Mouse (Mus musculus): ENCODE measurements around the gene Bcl2l10.
"Not testable (repeated sequence)": the region's sequence is repeated elsewhere in the genome, so short reads cannot be mapped to it uniquely, and the experiment has no call there.

The Bcl2l10 gene

GRCm38 (mm10) chr9:75342433-75342832, 5.1 kb upstream of the Bcl2l10 start:
- no peak for DNase-seq (ENCODE audit: low spot score in 2 of 2)

DNA sequence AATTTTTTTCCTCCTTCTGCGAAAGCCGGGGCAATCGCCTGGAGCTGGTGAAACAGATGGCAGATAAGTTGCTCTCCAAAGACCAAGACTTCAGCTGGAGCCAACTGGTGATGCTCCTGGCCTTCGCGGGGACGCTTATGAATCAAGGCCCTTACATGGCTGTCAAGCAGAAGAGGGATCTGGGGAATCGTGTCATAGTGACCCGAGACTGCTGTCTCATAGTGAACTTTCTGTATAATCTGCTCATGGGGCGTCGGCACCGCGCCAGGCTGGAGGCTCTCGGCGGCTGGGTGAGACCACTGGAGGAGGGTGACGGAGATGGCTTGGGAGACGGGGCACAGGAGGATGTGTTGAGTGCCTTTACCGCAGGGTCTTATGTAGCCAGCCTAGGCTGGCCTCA, 508 bp downstream of the Bcl2l10 start:
- DNase-seq (ENCODE audit: low spot score in 2 of 2), result no peak

DNA sequence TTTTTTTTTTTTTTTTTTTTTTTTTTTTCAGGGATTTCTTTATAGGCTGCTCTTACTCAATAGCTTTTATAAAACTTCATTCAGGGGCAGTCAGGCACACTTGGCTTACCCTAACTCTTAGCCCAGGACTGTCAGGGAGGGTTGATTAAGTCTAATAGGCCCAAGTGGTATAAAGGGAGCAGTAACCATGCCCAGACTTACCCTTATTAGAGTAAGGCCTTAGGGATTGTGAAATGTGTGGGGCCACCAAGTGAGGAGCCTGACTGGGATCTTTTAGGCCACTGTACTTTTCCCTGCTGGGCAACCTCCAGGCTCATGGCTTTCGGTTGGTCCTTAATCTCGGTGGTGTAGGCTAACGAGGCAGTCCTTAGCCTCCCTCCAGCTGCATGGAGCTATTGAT, 1.1 kb downstream of the Bcl2l10 start:
- DNase-seq (ENCODE audit: low spot score in 2 of 2), result no peak

DNA sequence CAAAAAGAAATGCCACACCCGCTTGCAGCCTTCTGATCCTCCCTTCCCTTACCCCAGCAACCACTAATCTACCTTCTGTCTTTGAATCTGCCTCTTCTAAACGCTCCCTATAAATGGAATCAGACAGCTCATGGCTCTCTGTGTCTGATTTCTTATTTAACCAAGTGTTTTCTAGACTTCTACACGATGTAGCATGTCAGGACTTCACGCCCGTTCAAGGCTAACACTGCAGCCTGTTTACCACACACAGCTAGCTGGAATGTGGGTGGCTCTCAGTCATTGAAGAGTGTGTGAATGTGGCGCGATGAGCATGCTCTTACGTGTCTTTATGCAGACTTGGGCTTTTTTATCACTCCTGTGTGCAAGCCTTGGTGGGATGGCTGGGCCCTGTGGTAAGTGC, 5.5 kb downstream of the Bcl2l10 start:
- no peak for DNase-seq (ENCODE audit: low spot score in 2 of 2)

- DNase-seq (ENCODE audit: low spot score in 2 of 2), result no peak
Observed at GRCm38 (mm10) chr9:75355783-75356182, 8.2 kb downstream of the Bcl2l10 start.

- peak in 1 of 2 experiments; percentile 47 for DNase-seq (ENCODE audit: low spot score in 2 of 2)
Observed at GRCm38 (mm10) chr9:75357087-75357654, 9.6 kb downstream of the Bcl2l10 start.

- peak in 1 of 2 experiments; percentile 47 for DNase-seq (ENCODE audit: low spot score in 2 of 2)
Observed at GRCm38 (mm10) chr9:75361699-75362098, 14.1 kb downstream of the Bcl2l10 start.

GRCm38 (mm10) chr9:75362201-75362600, 14.6 kb downstream of the Bcl2l10 start:
- no peak for DNase-seq (ENCODE audit: low spot score in 2 of 2)

GRCm38 (mm10) chr9:75363001-75363400, 15.4 kb downstream of the Bcl2l10 start:
- DNase-seq (ENCODE audit: low spot score in 2 of 2), result no peak

- not testable (repeated sequence) for DNase-seq (ENCODE audit: low spot score in 2 of 2)
Observed at GRCm38 (mm10) chr9:75363702-75364101, 16.1 kb downstream of the Bcl2l10 start.

GRCm38 (mm10) chr9:75365195-75365594, 17.6 kb downstream of the Bcl2l10 start:
- DNase-seq (ENCODE audit: low spot score in 2 of 2), result no peak

GRCm38 (mm10) chr9:75366191-75366590, 18.6 kb downstream of the Bcl2l10 start:
- no peak for DNase-seq (ENCODE audit: low spot score in 2 of 2)

DNA sequence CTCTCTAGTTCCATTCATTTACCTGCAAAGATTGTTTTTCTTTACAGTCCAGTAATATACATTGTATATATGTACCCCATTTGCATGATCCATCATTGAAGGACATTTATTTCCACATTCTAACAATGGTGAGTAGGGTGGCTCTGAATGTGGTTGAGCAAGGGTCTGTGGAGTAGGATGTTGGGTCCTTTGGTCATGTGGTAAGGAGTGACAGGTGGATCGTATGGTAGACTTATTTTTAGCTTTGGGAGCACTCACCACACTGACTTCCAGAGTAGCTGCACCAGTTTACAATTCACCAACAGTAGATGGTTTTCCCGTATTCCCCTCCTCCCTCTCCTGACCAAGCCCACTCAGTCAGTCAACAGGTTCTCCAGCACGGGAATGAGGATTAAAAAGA, 21.2 kb downstream of the Bcl2l10 start:
- DNase-seq (ENCODE audit: low spot score in 2 of 2), result no peak

GRCm38 (mm10) chr9:75375606-75376005, 28.0 kb downstream of the Bcl2l10 start:
- DNase-seq (ENCODE audit: low spot score in 2 of 2), result no peak

DNA sequence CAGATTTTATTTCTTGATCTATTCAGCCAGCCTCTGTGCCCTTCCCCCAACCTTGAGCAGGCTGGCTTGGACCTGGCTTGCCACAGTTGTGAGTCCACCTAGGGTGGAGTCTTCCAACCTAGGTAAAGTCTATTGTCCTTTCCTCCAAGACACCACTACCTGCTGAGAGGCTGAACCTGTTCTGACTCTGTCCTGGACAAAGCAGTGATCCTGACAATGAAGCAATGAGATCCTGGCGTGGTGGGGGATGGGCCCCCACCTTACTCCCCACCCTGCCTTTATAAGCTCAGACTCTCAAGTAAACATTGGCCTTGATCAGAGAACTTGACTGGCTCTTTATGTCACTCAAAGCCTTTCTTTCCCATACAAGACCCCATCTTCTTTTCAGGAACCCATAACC, 28.9 kb downstream of the Bcl2l10 start:
- no peak for DNase-seq (ENCODE audit: low spot score in 2 of 2)

DNA sequence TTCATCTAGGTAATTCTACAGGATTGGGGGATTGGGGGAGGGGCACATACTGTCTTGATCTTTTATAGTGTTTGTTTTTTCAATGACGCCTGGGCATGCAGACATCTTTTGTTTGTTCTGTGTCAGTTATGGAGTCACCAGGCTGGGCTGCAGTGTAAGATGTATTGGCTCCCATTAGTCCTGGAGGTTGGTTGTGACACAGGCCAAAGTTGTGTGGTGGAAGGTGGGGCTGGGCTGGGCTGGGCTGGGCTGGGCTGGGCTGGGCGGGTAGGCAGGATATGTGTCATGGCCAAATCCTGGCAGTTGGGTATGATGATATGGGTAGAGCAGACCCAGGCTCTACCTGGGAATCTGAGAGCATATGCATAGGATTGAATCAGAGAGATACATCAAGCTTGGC, 31.2 kb downstream of the Bcl2l10 start:
- no peak for DNase-seq (ENCODE audit: low spot score in 2 of 2)

GRCm38 (mm10) chr9:75382825-75383224, 35.3 kb downstream of the Bcl2l10 start:
- no peak for DNase-seq (ENCODE audit: low spot score in 2 of 2)

DNA sequence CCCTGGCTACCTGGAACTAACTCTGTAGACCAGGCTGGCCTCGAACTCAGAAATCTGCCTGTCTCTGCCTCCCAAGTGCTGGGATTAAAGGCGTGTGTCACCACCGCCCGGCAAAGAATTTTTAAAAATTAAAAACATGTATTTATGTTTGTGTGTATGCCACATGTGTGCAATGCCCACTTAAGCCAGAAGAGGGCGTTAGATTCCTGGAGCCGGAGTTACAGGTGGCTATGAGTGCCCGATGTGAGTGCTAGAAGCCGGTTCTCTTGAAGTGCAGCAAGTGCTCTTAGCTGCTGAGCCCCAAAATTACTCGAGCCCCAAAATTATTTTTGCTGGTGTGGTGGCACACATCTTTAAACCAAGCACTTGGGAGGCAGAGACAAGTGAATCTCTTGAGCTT, 36.2 kb downstream of the Bcl2l10 start:
- no peak for DNase-seq (ENCODE audit: low spot score in 2 of 2)

- DNase-seq (ENCODE audit: low spot score in 2 of 2), result no peak
Observed at GRCm38 (mm10) chr9:75384337-75384962, 36.9 kb downstream of the Bcl2l10 start.

GRCm38 (mm10) chr9:75385218-75385974, 37.8 kb downstream of the Bcl2l10 start:
- no peak for DNase-seq (ENCODE audit: low spot score in 2 of 2)

- no peak for DNase-seq (ENCODE audit: low spot score in 2 of 2)
Observed at GRCm38 (mm10) chr9:75393251-75393650, 45.7 kb downstream of the Bcl2l10 start.

GRCm38 (mm10) chr9:75395971-75396370, 48.4 kb downstream of the Bcl2l10 start:
- no peak for DNase-seq (ENCODE audit: low spot score in 2 of 2)

- DNase-seq (ENCODE audit: low spot score in 2 of 2), result no peak
Observed at GRCm38 (mm10) chr9:75399069-75399468, 51.5 kb downstream of the Bcl2l10 start.

Data from left cerebral cortex, adult 9 months (tissue).